Mouse (Mus musculus) heart, adult 8-10 months (tissue): ENCODE measurements around the gene Gm5890. TPM values are rescaled to one million over a fixed set of nuclear protein-coding genes. Genes with fewer than 3 reads are reported as not detected.
"Not testable (repeated sequence)": the region's sequence is repeated elsewhere in the genome, so short reads cannot be mapped to it uniquely, and the experiment has no call there.

ENCODE experiments used
- DNase-seq: peaks from one replicate; pipeline ENCODE4 v3.0.0; 2022; ENCODE audit warnings: low spot score
- total RNA-seq, 4 experiments: library from RNA; stranded (reverse); gene quantifications; 2 replicates each; pipeline ENCODE4 v1.2.4; 2022

The Gm5890 gene
- not detected for total RNA-seq

DNA sequence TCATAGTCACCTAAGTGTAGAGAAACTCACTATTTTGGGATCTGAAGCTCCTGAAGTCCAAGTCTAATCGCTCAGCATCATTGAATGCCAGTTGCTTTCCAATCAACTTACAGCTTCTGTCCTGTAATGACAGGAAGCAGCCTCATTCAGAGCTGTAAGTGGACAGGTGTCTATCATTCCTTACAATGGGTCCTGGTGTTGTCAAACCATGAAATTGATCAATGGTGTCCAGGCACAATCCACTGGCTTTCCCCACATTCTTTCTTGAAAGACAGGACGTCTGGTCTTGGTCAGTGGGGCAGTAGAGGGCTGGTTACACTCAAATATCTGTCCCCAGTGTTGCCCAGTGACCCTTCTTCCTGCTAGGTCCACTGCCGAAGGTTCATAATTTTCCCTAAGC is at the start of gene Gm5890:
Gene Gm5890, minus strand, starts transcription at position 101 of the 400 bp plus-strand sequence.
- DNase-seq: not testable (repeated sequence)

DNA sequence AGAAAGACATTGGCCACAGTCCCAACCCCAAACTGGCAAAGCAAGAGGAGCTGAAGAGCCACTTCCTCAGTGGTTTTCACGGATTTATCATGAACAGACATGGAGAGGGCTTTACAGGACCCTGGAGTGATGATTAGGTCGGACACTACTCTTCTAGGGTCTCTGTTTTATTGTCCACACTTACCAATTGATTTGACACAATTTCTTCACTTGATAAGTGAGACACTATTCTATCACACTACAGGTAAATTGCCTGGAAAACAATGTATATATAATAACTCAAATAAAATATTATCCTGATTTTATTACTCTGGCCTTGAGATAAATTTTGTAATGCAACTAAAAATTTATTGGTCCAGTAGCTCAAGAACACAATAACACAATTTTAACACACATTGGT is 28.9 kb downstream of the Gm5890 start, which contains the start of gene Gm4498:
Gene Gm4498, minus strand, starts transcription at position 101 of the 400 bp plus-strand sequence.
- not testable (repeated sequence) for DNase-seq

Other genes starting within 250 kb of the Gm5890 start
- gene Vmn1r91, start 163.2 kb downstream of the Gm5890 start, total RNA-seq: not detected
- not detected for gene Gm16442, start 140.3 kb downstream of the Gm5890 start, total RNA-seq
- gene Vmn1r93, start 123.7 kb downstream of the Gm5890 start, total RNA-seq: not detected
- gene Vmn1r94, start 94.5 kb downstream of the Gm5890 start, total RNA-seq: not detected
- not detected for gene Vmn1r95, start 69.1 kb downstream of the Gm5890 start, total RNA-seq
- not detected for gene Gm6164, start 57.2 kb downstream of the Gm5890 start, total RNA-seq
- not detected for gene Gm4498, start 29.0 kb downstream of the Gm5890 start, total RNA-seq
- gene Gm4133, start 71.2 kb upstream of the Gm5890 start, total RNA-seq: not detected
- not detected for gene Gm5728, start 112.6 kb upstream of the Gm5890 start, total RNA-seq
- not detected for gene Vmn1r100, start 155.1 kb upstream of the Gm5890 start, total RNA-seq
- gene Vmn1r101, start 179.8 kb upstream of the Gm5890 start, total RNA-seq: not detected
- gene Gm10670, start 212.1 kb upstream of the Gm5890 start, total RNA-seq: not detected
- gene Vmn1r103, start 247.7 kb upstream of the Gm5890 start, total RNA-seq: not detected